Mouse (Mus musculus): Measurements from ENCODE around the gene Ecsit. TPM values are rescaled to one million over a fixed set of nuclear protein-coding genes. Genes with fewer than 3 reads are reported as not detected.

Gene Ecsit
- total RNA-seq, 2 experiments from 2014 or later = 37.4 to 39.2 TPM

DNA sequence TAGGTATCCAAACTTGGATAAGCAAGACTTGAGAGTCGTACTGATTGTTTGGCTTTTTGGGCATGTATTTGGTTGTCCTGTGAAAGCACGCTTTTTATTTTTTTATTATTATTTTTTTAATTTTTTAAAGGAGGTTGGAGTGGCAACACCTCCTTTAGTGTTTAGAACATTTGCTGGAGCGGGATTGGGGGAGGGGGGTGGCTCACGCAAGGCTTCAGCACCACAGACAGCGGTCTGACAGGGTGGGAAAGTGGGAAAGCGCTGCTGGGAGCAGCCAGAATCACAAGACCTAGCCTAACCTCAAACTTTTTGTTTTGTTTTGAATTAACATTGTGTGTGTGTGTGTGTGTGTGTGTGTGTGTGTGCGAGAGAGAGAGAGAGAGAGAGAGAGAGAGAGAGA is 31.6 kb downstream of the Ecsit start:
- no peak for DNase-seq (ENCODE audit: low spot score in 2 of 2)

DNA sequence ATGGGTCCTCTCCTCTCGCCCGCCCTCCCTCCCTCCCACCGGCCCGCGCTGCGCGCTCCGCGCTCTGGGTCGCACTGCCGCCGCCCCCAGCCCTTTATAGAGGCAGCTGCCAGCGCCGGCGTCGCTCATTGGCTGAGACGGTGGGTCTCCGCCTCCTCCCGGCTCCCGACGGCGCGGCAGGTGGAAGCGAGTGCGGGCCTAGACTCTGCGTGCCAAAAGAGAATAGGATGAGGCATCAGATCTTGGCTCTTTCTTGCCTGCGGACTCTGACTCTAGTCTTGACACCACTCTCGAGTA is 33.3 kb downstream of the Ecsit start, which contains the start of gene Elavl3:
TSS of gene Elavl3 (minus strand) at position 66 of the 297 bp plus-strand sequence.
- no peak for DNase-seq (ENCODE audit: low spot score in 2 of 2)

DNA sequence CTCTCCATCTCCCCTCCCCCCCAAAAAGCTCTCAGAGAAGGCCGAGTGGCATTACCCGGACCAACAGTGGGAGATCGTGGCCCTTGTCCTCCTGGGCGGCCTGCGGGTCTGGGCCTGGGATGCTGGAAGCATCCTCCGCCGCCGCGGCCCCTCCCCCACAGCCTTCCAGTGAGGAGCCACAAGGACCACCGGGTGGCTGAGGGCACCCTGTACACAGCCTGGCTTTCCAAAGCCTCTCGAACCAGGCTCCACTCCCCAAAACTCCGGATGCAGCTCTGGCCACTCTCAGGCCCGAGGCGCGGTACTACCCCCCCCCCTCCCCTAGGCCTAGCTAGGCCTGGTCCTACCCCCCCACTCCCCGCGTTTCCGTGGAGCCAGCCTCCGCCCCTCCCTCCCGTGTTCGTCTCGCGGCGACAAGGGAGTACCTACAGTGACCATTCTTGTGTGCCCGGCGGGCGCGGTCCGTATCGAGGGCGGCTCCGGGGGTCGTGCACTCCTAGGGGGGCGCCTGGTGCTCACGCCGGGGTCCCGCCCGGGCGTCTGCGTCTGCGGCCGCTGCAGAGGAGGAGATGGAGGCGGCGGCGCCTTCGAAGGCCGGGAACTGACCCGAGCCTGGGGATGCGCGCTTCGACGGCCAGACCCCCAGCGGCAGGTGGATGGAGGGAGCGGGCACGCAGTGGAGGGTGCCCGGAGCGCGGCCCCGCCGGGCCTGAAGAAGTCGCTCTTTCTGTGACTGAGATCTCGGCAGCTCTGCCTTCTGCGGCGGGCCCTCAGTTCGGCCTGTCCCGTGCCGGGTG is 33.9 kb downstream of the Ecsit start:
- no peak for DNase-seq (ENCODE audit: low spot score in 2 of 2)

DNA sequence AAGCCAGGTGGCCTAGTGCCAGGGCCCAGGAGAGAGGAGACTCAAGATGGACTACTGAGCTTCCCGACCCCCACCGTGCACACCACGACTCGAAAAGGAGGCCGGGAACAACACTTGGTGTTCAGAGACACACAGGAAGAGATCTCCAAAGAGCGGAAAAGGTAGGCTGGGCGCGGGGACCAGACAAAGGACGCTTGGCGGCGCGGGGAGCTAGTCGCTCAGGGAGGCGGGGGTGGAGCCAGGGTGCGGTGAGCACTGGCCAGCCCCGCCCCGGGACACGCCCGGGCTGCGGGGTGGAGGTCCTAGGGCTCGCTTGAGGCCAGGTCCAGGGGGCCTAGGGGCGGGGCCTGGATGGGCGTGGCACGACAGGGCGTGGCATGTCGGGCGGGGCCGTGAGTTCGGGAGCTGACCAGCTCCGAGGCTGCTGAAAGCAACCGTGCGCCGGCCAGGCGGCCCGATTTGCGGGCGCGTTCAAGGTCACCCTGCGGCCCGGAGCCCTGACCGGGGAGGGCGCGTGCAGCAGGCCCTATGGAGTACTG is 34.8 kb downstream of the Ecsit start:
- peak in 1 of 2 experiments; percentile 21 for DNase-seq (ENCODE audit: low spot score in 2 of 2)

DNA sequence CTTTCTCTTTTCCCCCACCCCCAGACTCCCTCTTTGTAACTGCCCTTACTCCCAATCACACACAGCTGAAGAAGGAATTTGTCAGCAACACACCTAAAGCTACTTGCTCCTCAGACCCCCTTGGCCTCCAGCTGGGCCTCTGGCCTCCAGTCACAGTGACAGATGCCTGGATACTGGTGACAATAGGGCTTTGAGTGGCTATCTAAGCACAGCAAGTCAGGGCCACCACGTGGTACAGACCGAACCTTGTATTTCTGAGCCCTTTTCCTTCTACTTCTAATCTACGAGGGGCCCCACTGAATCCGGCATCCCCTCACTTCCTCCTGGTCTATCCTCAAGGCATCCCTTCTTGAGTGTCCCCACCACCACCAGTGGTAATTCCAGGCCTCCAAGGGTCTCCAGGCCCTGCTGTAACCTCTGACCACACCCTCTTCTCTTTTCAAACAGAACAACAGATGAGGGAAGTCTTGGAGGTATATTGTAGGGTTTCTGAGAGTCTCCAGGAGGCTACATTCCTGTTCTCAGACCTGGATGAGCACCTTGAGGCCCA is 35.4 kb downstream of the Ecsit start:
- DNase-seq (ENCODE audit: low spot score in 2 of 2) = no peak

DNA sequence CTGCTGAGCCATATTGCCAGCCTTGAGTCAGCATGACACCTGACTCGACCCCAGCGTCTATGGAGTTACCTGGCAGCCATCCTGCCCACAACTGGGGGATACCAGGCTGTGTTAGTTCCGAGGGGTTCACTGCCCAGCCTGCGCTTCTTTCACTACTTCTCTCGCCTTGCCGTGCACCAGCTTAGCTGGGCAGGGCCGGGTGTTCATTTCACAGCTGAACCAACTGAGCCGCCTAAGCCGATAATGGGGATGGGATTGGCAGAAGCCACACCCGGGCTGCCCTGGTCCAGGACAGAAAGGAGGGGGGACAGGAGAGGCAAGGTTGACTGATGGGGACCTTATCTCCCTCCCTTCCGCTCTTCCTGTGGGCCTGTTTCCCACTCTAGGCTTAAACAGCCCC is 35.9 kb downstream of the Ecsit start:
- DNase-seq (ENCODE audit: low spot score in 2 of 2) = no peak

DNA sequence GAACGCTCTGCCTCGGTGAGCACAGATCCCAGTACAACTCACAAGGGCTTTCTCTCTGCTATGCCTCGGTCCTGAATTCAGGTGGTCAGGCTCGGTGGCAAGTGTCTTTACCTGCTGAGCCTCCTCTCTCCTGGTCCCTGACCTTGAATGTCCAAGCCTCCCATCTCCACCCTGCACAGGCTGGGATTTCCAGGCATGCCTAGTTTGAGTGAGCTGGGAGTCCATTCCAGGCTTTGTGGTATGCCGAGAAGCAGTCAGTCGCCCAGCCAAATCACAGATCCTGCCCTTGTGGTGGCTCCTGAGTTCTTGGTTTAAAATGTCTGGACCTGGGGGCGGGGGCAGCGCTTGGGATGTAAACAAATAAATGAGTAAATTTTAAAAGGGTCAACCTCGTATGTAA is 37.9 kb downstream of the Ecsit start:
- no peak for DNase-seq (ENCODE audit: low spot score in 2 of 2)

DNA sequence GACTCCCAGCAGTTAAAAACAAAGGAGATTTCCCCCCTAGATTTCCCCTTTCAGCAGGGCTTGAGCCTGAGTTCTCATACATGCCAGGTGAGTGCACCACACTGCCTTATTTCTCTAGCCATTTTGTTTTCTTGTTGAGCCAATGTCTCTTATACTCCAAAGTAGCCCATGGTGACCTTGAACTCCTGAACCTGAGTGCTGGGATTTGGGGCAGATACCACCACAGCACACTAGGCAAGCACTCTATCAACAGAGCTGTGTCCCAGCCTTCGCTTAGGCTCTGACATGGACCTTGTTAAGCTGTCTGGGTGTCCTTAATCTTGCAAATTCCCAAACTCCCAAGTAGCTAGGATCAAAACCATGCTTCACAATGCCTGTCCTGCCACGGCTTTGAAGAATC is 43.4 kb downstream of the Ecsit start:
- no peak for DNase-seq (ENCODE audit: low spot score in 2 of 2)

DNA sequence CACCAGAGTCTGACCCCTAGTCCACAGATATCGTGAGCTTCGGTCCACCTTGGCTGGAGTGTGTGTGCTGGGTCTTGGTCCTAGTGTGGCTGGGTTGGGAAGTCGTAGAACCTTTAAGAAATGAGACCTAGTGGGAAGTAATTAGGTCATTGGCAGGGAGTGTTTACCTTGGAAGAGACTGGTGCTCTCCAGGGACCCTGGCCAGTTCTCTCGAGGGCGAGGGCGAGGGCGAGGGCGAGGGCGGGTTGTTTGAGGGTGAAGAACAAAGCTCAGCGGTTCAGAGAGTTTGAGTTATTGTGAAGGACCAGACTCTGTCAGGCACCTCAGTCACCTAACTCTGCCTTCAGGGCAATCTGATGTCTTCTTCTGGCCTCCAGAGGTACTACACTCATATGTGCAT is 47.4 kb downstream of the Ecsit start:
- no peak for DNase-seq (ENCODE audit: low spot score in 2 of 2)

DNA sequence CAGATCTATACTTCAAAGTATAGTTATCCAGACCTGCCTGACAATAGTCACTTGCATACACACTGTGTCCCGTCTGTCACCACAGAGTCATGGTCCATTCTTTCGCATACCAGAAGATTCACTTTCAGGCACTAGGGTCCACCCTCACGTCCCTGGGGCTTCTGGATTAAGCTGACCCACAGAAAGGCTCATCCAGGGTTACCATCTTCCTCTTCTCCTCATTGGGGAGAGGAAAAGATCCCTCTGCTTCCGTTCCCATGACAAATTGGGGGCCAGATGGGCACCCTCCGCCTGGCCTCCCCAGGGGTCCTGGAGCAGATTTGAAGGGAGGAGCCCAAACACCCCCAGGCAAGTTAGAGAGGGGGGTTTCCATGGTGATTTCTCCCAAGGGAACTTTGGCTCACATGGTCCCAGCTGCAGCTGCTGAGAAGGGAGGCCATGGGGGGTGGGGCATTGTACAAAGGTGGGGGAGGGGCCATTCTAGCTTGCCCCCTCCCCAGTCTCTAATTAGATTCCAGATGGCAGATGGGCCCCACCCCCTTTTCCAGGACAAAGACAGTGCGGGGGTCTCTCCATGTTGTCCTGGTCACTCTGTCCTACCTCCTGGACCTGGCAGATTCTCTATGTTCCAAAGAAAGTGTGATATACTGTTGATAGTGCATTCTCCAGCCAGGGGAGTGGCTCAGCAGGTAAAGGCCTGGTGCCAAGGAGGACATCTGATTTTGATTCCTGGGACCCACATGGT is 49.8 kb downstream of the Ecsit start:
- DNase-seq (ENCODE audit: low spot score in 2 of 2) = no peak

DNA sequence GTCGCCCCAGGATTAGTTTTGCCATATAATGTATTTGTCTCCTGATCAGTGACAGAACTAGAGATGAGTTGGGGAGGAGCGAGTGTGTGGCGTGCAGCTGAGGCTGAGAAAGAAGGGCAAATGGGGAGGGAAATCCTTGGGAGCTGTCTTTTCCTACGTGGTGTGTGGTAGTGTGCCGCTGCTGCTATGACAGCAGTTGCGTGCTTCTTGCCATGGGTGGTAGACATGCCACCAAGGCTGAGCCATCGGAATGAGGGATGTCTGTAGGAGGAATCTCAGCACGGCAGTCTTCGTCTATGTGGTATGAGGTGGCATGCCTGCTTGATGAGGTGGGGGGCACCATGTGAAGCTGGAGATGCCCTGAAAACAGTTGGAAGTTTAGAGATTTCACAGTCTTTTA is 54.9 kb downstream of the Ecsit start:
- DNase-seq (ENCODE audit: low spot score in 2 of 2) = no peak

DNA sequence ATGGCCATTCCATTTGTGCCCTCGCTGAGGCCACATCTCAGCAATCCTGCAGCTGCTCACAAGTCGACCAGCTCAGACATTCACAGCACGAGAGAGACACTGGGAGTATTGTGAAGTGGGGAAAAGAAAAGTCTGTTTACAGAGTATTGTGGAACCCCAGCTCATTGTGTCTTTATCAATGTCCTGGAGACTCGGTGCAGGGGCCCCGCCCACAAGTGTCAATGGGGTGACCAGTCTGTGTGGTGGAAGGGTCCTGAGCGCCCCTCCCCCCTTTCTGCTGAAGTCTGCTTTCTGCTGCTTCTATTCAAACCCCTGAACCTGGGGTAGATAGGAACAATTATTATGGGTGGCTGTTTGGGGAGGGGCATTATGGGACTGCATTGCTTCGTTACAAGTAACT is 56.8 kb downstream of the Ecsit start:
- no peak for DNase-seq (ENCODE audit: low spot score in 2 of 2)

DNA sequence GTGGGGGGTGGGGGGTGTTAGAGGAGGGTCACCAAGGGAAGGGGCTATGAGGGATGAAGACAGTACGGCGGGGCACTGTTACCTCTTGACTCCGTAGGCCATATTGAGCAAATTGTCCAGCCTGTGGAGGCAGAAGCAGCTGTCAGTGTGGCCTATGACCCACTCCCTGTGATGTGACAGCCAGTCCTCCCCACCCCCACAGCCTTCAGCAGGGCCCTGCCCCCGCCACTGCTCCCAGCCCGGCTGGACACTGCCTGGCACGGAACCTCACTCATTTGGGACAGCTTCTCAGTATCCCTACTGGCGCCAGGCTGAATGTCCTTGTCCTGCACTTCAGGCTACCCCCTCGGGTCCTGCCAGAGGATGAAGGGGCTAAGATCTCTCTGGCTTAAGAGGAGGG is 60.6 kb downstream of the Ecsit start:
- DNase-seq (ENCODE audit: low spot score in 2 of 2) = no peak

Small RNA genes within 50 kb of the gene (microRNA-seq; reads per million reads assigned to microRNA genes)
- gene Mir7084 = not detected

Other genes starting within 250 kb of the Ecsit start
- 1 to 10 TPM; 1.3 to 7.3 TPM for gene Angptl8, start 249.9 kb downstream of the Ecsit start, total RNA-seq (2021)
- gene Dock6, start 232.8 kb downstream of the Ecsit start, total RNA-seq (2021) = 10 to 100 TPM; 74.7 to 79.1 TPM
- 10 to 100 TPM; 55.5 to 60.2 TPM for gene Rab3d, start 167.2 kb downstream of the Ecsit start, total RNA-seq (2021)
- 10 to 100 TPM; 13.3 to 14.2 TPM for gene Ccdc159, start 158.0 kb downstream of the Ecsit start, total RNA-seq (2021)
- gene Tmem205, start 157.9 kb downstream of the Ecsit start, total RNA-seq (2021) = 100 to 1,000 TPM; 242 to 269 TPM
- 10 to 100 TPM; 39.4 to 41.6 TPM for gene Plppr2, start 148.4 kb downstream of the Ecsit start, total RNA-seq (2021)
- 10 to 100 TPM; 15.9 to 16.1 TPM for gene Swsap1, start 129.7 kb downstream of the Ecsit start, total RNA-seq (2021)
- gene Epor, start 121.9 kb downstream of the Ecsit start, total RNA-seq (2021) = 10 to 100 TPM in 1 of 2 experiments, 1 to 10 TPM in 1; 7.7 to 10.2 TPM
- 10 to 100 TPM; 26.1 to 36.2 TPM for gene Rgl3, start 96.0 kb downstream of the Ecsit start, total RNA-seq (2021)
- 1 to 10 TPM; 1.4 to 2.0 TPM for gene Ccdc151, start 82.8 kb downstream of the Ecsit start, total RNA-seq (2021)
- 100 to 1,000 TPM; 148 to 155 TPM for gene Prkcsh, start 82.6 kb downstream of the Ecsit start, total RNA-seq (2021)
- 1 to 10 TPM; 7.0 to 9.5 TPM for gene Elavl3, start 33.4 kb downstream of the Ecsit start, total RNA-seq (2021)
- gene Gm49318, start 14.2 kb downstream of the Ecsit start, total RNA-seq (2021) = not detected
- 10 to 100 TPM; 14.5 to 16.5 TPM for gene Zfp653, start 14.1 kb downstream of the Ecsit start, total RNA-seq (2021)
- gene Cnn1, start 13.8 kb upstream of the Ecsit start, total RNA-seq (2021) = 1 to 10 TPM in 1 of 2 experiments, under 1 TPM in 1; 0.81 to 1.6 TPM
- gene Elof1, start 31.7 kb upstream of the Ecsit start, total RNA-seq (2021) = 10 to 100 TPM; 74.2 to 78.4 TPM
- gene Acp5, start 50.3 kb upstream of the Ecsit start, total RNA-seq (2021) = 10 to 100 TPM; 12.9 to 13.0 TPM
- gene Pigyl, start 71.4 kb upstream of the Ecsit start, total RNA-seq (2021) = 10 to 100 TPM; 55.8 to 62.3 TPM
- gene Zfp872, start 102.7 kb upstream of the Ecsit start, total RNA-seq (2021) = 1 to 10 TPM in 1 of 2 experiments, under 1 TPM in 1; 0.90 to 1.5 TPM
- gene Zfp809, start 140.3 kb upstream of the Ecsit start, total RNA-seq (2021) = 10 to 100 TPM; 36.9 to 39.5 TPM
- 1 to 10 TPM; 2.2 to 3.2 TPM for gene Zfp599, start 174.5 kb upstream of the Ecsit start, total RNA-seq (2021)
- gene Zfp810, start 222.2 kb upstream of the Ecsit start, total RNA-seq (2021) = 10 to 100 TPM; 21.0 to 22.5 TPM